Mouse (Mus musculus) testis, adult 2 months (tissue): ENCODE measurements around the gene Zfp423.

Experiments
- CTCF ChIP-seq: fragments of 200-500 bp; IDR thresholded peaks from 2 replicates; pipeline ENCODE4 v1.5.1; 2012; ENCODE audit warnings: low read depth, mild to moderate bottlenecking, inconsistent platforms, low read length, moderate library complexity; ENCODE audit not compliant: control insufficient read depth, insufficient read depth, insufficient replicate concordance
- POLR2A ChIP-seq: fragments of 200-500 bp; IDR thresholded peaks from 2 replicates; pipeline ENCODE4 v1.6.1; 2012; ENCODE audit warnings: low read depth, mild to moderate bottlenecking, inconsistent platforms, low read length, moderate library complexity; ENCODE audit not compliant: control insufficient read depth

GRCm38 (mm10) chr8:87922936-87923335 is 36.5 kb downstream of the Zfp423 start:
- TF ChIP-seq POLR2A (no peak), CTCF (no peak)
